Mouse (Mus musculus) heart, postnatal 0 days (tissue): Measurements from ENCODE around the gene Nid1.

ENCODE experiments used
- CTCF ChIP-seq: IDR thresholded peaks from 2 replicates; pipeline ENCODE4 v1.5.1; 2016; ENCODE audit warnings: antibody characterized with exemption, control low read depth, low read depth
- EP300 ChIP-seq: IDR thresholded peaks from 2 replicates; pipeline ENCODE4 v1.6.1; 2016; ENCODE audit warnings: antibody characterized with exemption, low read depth

DNA sequence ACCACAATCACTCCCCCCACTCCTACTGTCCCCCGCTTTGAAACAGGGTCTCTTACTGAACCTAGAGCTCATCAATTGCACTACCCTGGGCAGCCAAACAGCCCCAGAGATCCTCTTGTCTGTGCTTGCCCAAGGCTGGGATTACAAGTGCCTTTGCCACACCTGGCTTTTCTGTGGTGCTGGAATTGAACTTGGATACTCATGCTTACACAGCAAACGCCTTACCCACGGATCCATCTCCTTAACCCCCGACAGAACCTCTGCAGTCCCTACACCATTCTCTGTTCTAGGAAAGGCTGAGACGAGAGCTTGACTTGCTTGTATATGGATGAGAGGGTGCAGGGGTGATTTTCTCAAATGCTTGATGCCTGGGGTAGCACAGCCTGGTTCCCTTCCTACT is 67.7 kb downstream of the Nid1 start:
- TF ChIP-seq CTCF (no peak), EP300 (no peak)
